Mouse (Mus musculus) lung, adult 2 months (tissue): ENCODE data around the gene Erbb2.

Source experiments
- CTCF ChIP-seq: fragments of 200-500 bp; IDR thresholded peaks from 2 replicates; pipeline ENCODE4 v1.5.1; 2011; ENCODE audit warnings: mild to moderate bottlenecking, low read length, control low read depth; ENCODE audit not compliant: insufficient read depth
- POLR2A ChIP-seq: fragments of 200-500 bp; IDR thresholded peaks from 2 replicates; pipeline ENCODE4 v1.6.1; 2011; ENCODE audit warnings: low read depth, mild to moderate bottlenecking, control low read depth, low read length, borderline replicate concordance; ENCODE audit errors: extremely low read depth

GRCm38 (mm10) chr11:98392645-98393044, 19.6 kb upstream of the Erbb2 start:
- TF ChIP-seq CTCF (no peak), POLR2A (no peak)
